Mouse (Mus musculus) limb, embryonic 12.5 days (tissue): Measurements from ENCODE around the gene Fra10ac1. TPM values are rescaled to one million over a fixed set of nuclear protein-coding genes. Genes with fewer than 3 reads are reported as not detected.

Source experiments
- ATAC-seq: fragments of 200-750 bp; cut with Nextera tagmentation; 2 replicates; pipeline ENCODE4 v1.8.0; 2017; ENCODE audit warnings: low read depth, moderate TSS enrichment; ENCODE audit not compliant: insufficient number of reproducible peaks, insufficient read depth, low FRiP score, low TSS enrichment
- H3K27ac ChIP-seq: fragments of 300-500 bp; sonication (generic); 2 replicates; pipeline ENCODE4 v1.5.1; 2016; ENCODE audit warnings: mild to moderate bottlenecking, moderate library complexity
- H3K27me3 ChIP-seq: fragments of 300-500 bp; sonication (generic); 2 replicates; pipeline ENCODE4 v1.6.1; 2016; ENCODE audit warnings: mild to moderate bottlenecking, moderate library complexity
- H3K36me3 ChIP-seq: fragments of 300-500 bp; sonication (generic); 2 replicates; pipeline ENCODE4 v1.6.1; 2016; ENCODE audit warnings: mild to moderate bottlenecking, moderate library complexity
- H3K4me1 ChIP-seq: fragments of 300-500 bp; sonication (generic); replicated peaks from 2 replicates; pipeline ENCODE4 v1.6.1; 2016
- H3K4me2 ChIP-seq: fragments of 300-500 bp; sonication (generic); 2 replicates; pipeline ENCODE4 v1.6.1; 2016; ENCODE audit warnings: mild to moderate bottlenecking, moderate library complexity
- H3K4me3 ChIP-seq: fragments of 300-500 bp; sonication (generic); replicated peaks from 2 replicates; pipeline ENCODE4 v1.5.1; 2016; ENCODE audit warnings: mild to moderate bottlenecking
- H3K9ac ChIP-seq: fragments of 300-500 bp; sonication (generic); replicated peaks from 2 replicates; pipeline ENCODE4 v1.6.1; 2016; ENCODE audit warnings: mild to moderate bottlenecking, moderate library complexity
- H3K9me3 ChIP-seq: fragments of 300-500 bp; sonication (generic); 2 replicates; pipeline ENCODE4 v1.6.1; 2016; ENCODE audit warnings: mild to moderate bottlenecking, moderate library complexity
- WGBS: fragments of 180-500 bp; shearing (Covaris S2); methylation state at CpG from one replicate; pipeline ENCODE4 v1.1.7; 2016; 5-methylcytosine and 5-hydroxymethylcytosine counted together
- polyA plus RNA-seq: library from polyadenylated mRNA; unstranded; fragments of >200 nt; fragmentation: Nextera tagmentation; extraction: Ambion mirVana; gene quantifications from 2 replicates; pipeline ENCODE4 v1.2.1, GENCODE M21; 2016

The Fra10ac1 gene
- polyA plus RNA-seq, 1 experiment from 2014 or later: 48.3 TPM

GRCm38 (mm10) chr19:38179675-38180074, 44.3 kb downstream of the Fra10ac1 start:
- WGBS: 89% methylated on average over 9 of the region's 9 CpGs

GRCm38 (mm10) chr19:38164633-38165032, 59.3 kb downstream of the Fra10ac1 start:
- Histone ChIP-seq H3K9ac (no peak overlapping the region), H3K4me2 (no peak overlapping the region), H3K4me3 (no peak overlapping the region), H3K9me3 (no peaks in the 10 kb centered on the region), H3K27ac (no peak overlapping the region), H3K36me3 (no peaks in the 10 kb centered on the region), H3K27me3 (no peaks in the 10 kb centered on the region), H3K4me1 (peaks cover 2% of the 10 kb centered on the region; the same call in 1 of the 2 replicates)
- 52% methylated on average over 2 of the region's 2 CpGs for whole genome bisulfite sequencing
- no peak for ATAC-seq

More at GRCm38 (mm10) chr19:38179675-38180074, 44.3 kb downstream of the Fra10ac1 start:
- Histone ChIP-seq H3K27ac (no peak overlapping the region), H3K4me1 (no peaks in the 10 kb centered on the region), H3K4me3 (no peak overlapping the region), H3K27me3 (no peaks in the 10 kb centered on the region), H3K36me3 (no peaks in the 10 kb centered on the region), H3K9ac (no peak overlapping the region), H3K4me2 (no peak overlapping the region), H3K9me3 (no peaks in the 10 kb centered on the region)
- no peak for ATAC-seq

- no peak for ATAC-seq
- no peaks in the 10 kb centered on the region for H3K4me1 ChIP-seq
- 92% methylated on average over 21 of the region's 21 CpGs for WGBS
These were observed 62.2 kb downstream of the Fra10ac1 start for GRCm38 (mm10) chr19:38161648-38162354.

GRCm38 (mm10) chr19:38156243-38156642, 67.7 kb downstream of the Fra10ac1 start:
- Histone ChIP-seq H3K36me3 (no peaks in the 10 kb centered on the region), H3K4me1 (0 out of 2 replicates have a peak, but pooled peaks cover 3% of the 10 kb centered on the region), H3K9ac (no peak overlapping the region), H3K4me2 (no peak overlapping the region), H3K27me3 (no peaks in the 10 kb centered on the region), H3K4me3 (no peak overlapping the region), H3K27ac (no peak overlapping the region), H3K9me3 (no peaks in the 10 kb centered on the region)
- 97% methylated on average over 1 of the region's 1 CpGs for WGBS
- no peak for ATAC-seq

More at GRCm38 (mm10) chr19:38161648-38162354, 62.2 kb downstream of the Fra10ac1 start:
- H3K27me3 ChIP-seq: no peaks in the 10 kb centered on the region
- no peaks in the 10 kb centered on the region for H3K36me3 ChIP-seq
- no peak overlapping the region for H3K4me3 ChIP-seq
- H3K9me3 ChIP-seq: no peaks in the 10 kb centered on the region
- no peak overlapping the region for H3K4me2 ChIP-seq
- H3K27ac ChIP-seq: no peak overlapping the region
- H3K9ac ChIP-seq: no peak overlapping the region

GRCm38 (mm10) chr19:38143540-38144271, 80.2 kb downstream of the Fra10ac1 start:
- H3K27me3 ChIP-seq: no peaks in the 10 kb centered on the region
- WGBS: 83% methylated on average over 4 of the region's 4 CpGs
- H3K4me2 ChIP-seq: no peak overlapping the region
- no peak overlapping the region for H3K4me3 ChIP-seq
- ATAC-seq: no peak
- no peaks in the 10 kb centered on the region for H3K36me3 ChIP-seq
- H3K9me3 ChIP-seq: no peaks in the 10 kb centered on the region
- H3K4me1 ChIP-seq: no peaks in the 10 kb centered on the region
- H3K27ac ChIP-seq: no peak overlapping the region
- no peak overlapping the region for H3K9ac ChIP-seq

Other genes with a start within 250 kb of the Fra10ac1 start
- 6.2 and 8.0 TPM in 2 replicates for gene Myof, start 180.6 kb downstream of the Fra10ac1 start, polyA plus RNA-seq
- gene Cep55, start 169.1 kb downstream of the Fra10ac1 start, polyA plus RNA-seq: 27.5 and 28.7 TPM in 2 replicates
- gene Ffar4, start 127.1 kb downstream of the Fra10ac1 start, polyA plus RNA-seq: 0.15 TPM in 2 replicates
- 4.4 and 6.8 TPM in 2 replicates for gene Rbp4, start 98.9 kb downstream of the Fra10ac1 start, polyA plus RNA-seq
- not detected in 2 replicates for gene Pde6c, start 91.4 kb downstream of the Fra10ac1 start, polyA plus RNA-seq
- gene Lgi1, start 40.4 kb upstream of the Fra10ac1 start, polyA plus RNA-seq: 0.74 and 1.2 TPM in 2 replicates
- 2.4 and 2.6 TPM in 2 replicates for gene Slc35g1, start 171.8 kb upstream of the Fra10ac1 start, polyA plus RNA-seq